Mouse (Mus musculus) CD8-positive naive resting alpha-beta T cell, adult 57 days (primary cell): ENCODE measurements around the gene Med14. TPM values are rescaled to one million over a fixed set of nuclear protein-coding genes. Genes with fewer than 3 reads are reported as not detected.

Experiments
- total RNA-seq: library from RNA; stranded (reverse); gene quantifications from one replicate; pipeline ENCODE4 v1.2.4, GENCODE M21; 2023

Gene Med14
- 50.2 TPM for total RNA-seq

GRCm38 (mm10) chrX:12761626-12762333 is at the start of gene Med14:
Gene Med14, minus strand, starts transcription at chrX:12762073.

GRCm38 (mm10) chrX:12673054-12673775 is 88.7 kb downstream of the Med14 start, which contains the start of gene 1810030O07Rik:
Gene 1810030O07Rik, minus strand, starts transcription at chrX:12673668.

Other genes starting within 250 kb of the Med14 start
- gene Atp6ap2, start 174.3 kb downstream of the Med14 start, total RNA-seq, result 57.1 TPM
- gene 1810030O07Rik, start 88.4 kb downstream of the Med14 start, total RNA-seq, result 31.0 TPM